Mouse (Mus musculus) CH12.LX (cell line): ENCODE measurements around the gene Srd5a3. TPM values are rescaled to one million over a fixed set of nuclear protein-coding genes. Genes with fewer than 3 reads are reported as not detected.

ENCODE experiments used
- DNase-seq: peaks from one replicate; pipeline ENCODE4 v3.0.0-alpha.2; 2013; ENCODE audit errors: extremely low read depth
- H3K27ac ChIP-seq: 2 replicates; pipeline ENCODE4 v1.5.1; 2012; ENCODE audit warnings: low read depth, mild to moderate bottlenecking, control low read depth, moderate library complexity; ENCODE audit not compliant: insufficient read depth
- H3K27me3 ChIP-seq: replicated peaks from 2 replicates; pipeline ENCODE3; 2012; ENCODE audit warnings: inconsistent platforms
- H3K36me3 ChIP-seq, 2 experiments: replicated peaks in 1 of 2; 2 replicates each; pipeline versions ENCODE3 to v1.6.1; 2012; ENCODE audit warnings: inconsistent platforms in 1 of 2, low read length in 1 of 2, mild to moderate bottlenecking in 1 of 2, mixed read lengths in 1 of 2, moderate library complexity in 1 of 2; ENCODE audit not compliant: control insufficient read depth in 1 of 2, insufficient read depth in 1 of 2
- H3K4me1 ChIP-seq, 2 experiments: 2 replicates each; pipeline ENCODE4 v1.6.1; 2012; ENCODE audit warnings: inconsistent platforms in 1 of 2, moderate library complexity in 1 of 2; ENCODE audit not compliant: insufficient read depth in 2 of 2, control insufficient read depth in 1 of 2
- H3K4me2 ChIP-seq: 2 replicates; pipeline ENCODE4 v1.6.1; 2012; ENCODE audit warnings: low read depth, mild to moderate bottlenecking, control low read depth; ENCODE audit not compliant: poor library complexity, insufficient read depth, severe bottlenecking
- H3K4me3 ChIP-seq, 3 experiments: fragments of 150-350 bp in 1 of 3; sonication (generic) in 1 of 3; replicated peaks in 1 of 3; 2 replicates each; pipeline versions ENCODE3 to v1.5.1; 2011 to 2012; ENCODE audit warnings: low read depth in 2 of 3, low read length in 2 of 3, mild to moderate bottlenecking in 2 of 3, moderate library complexity in 2 of 3, control low read depth in 1 of 3, improper control_type of control experiment in 1 of 3, inconsistent platforms in 1 of 3, mixed read lengths in 1 of 3; ENCODE audit not compliant: poor library complexity in 1 of 3
- H3K79me2 ChIP-seq: replicated peaks from 2 replicates; pipeline ENCODE4 v1.6.1; 2012; ENCODE audit warnings: mild to moderate bottlenecking, moderate library complexity; ENCODE audit not compliant: control insufficient read depth, poor library complexity, insufficient read depth, severe bottlenecking; ENCODE audit errors: extremely low read depth
- H3K9ac ChIP-seq: 2 replicates; pipeline ENCODE4 v1.6.1; 2012; ENCODE audit warnings: low read depth, mild to moderate bottlenecking, control low read depth, moderate library complexity; ENCODE audit not compliant: insufficient read depth
- H3K9me3 ChIP-seq: replicated peaks from 2 replicates; pipeline ENCODE3; 2012; ENCODE audit warnings: low read length, inconsistent platforms, mixed read lengths
- CHD2 ChIP-seq: IDR thresholded peaks from 2 replicates; pipeline ENCODE4 v1.6.1; 2011; ENCODE audit warnings: low read length, improper control_type of control experiment
- CTCF ChIP-seq, 2 experiments: IDR thresholded peaks in 1 of 2; conservative IDR thresholded peaks in 1 of 2; 2 replicates each; pipeline ENCODE4 v1.5.1; 2011 to 2012; ENCODE audit warnings: low read depth in 2 of 2, low read length in 2 of 2, improper control_type of control experiment in 1 of 2, inconsistent platforms in 1 of 2, mild to moderate bottlenecking in 1 of 2, moderate library complexity in 1 of 2
- GABPA ChIP-seq: IDR thresholded peaks from 2 replicates; pipeline ENCODE4 v1.6.1; 2012; ENCODE audit warnings: low read depth, low read length, improper control_type of control experiment, inconsistent platforms; ENCODE audit not compliant: insufficient replicate concordance
- HCFC1 ChIP-seq: IDR thresholded peaks from 2 replicates; pipeline ENCODE4 v1.6.1; 2012; ENCODE audit warnings: low read depth, mild to moderate bottlenecking, inconsistent platforms, low read length, improper control_type of control experiment
- MAFK ChIP-seq: IDR thresholded peaks from 2 replicates; pipeline ENCODE4 v1.6.1; 2011; ENCODE audit warnings: low read length, improper control_type of control experiment; ENCODE audit not compliant: insufficient replicate concordance
- MXI1 ChIP-seq: IDR thresholded peaks from 2 replicates; pipeline ENCODE4 v1.6.1; 2011; ENCODE audit warnings: mild to moderate bottlenecking, low read depth, low read length, improper control_type of control experiment
- MYC ChIP-seq: IDR thresholded peaks from 2 replicates; pipeline ENCODE4 v1.6.1; 2011; ENCODE audit warnings: low read depth, mild to moderate bottlenecking, improper control_type of control experiment, low read length
- POLR2AphosphoS2 ChIP-seq: IDR thresholded peaks from 2 replicates; pipeline ENCODE4 v1.6.1; 2011; ENCODE audit warnings: low read depth, low read length, improper control_type of control experiment
- SIN3A ChIP-seq: IDR thresholded peaks from 2 replicates; pipeline ENCODE4 v1.6.1; 2012; ENCODE audit warnings: low read length, improper control_type of control experiment, inconsistent platforms
- TBP ChIP-seq: conservative IDR thresholded peaks from 2 replicates; pipeline ENCODE4 v1.6.1; 2011; ENCODE audit warnings: low read depth, low read length, improper control_type of control experiment
- TCF12 ChIP-seq: IDR thresholded peaks from 2 replicates; pipeline ENCODE4 v1.6.1; 2014; ENCODE audit warnings: low read depth, mild to moderate bottlenecking, inconsistent platforms, low read length, improper control_type of control experiment
- dilution Hi-C: fragments of 300-500 bp; cut with MboI; formaldehyde crosslinking; loops from 2 replicates; pipeline ENCODE4 v1.14.3; 2020; ENCODE audit warnings: low sequenced_read_pairs; ENCODE audit not compliant: extremely low pct_unique_long_range_greater_than_20kb, extremely low pct_ligation_motif_present
- in situ Hi-C: fragments of 300-500 bp; cut with MboI; formaldehyde crosslinking; loops from 3 replicates; pipeline ENCODE4 v1.14.3; 2019; ENCODE audit warnings: low sequenced_read_pairs, low pct_ligation_motif_present, low pct_unique_long_range_greater_than_20kb, mixed read lengths
- polyA plus RNA-seq: library from polyadenylated mRNA; unstranded; fragments of >175 nt; gene quantifications from 2 replicates; pipeline ENCODE4 v1.2.1, GENCODE M21; 2012; ENCODE audit warnings: low read depth; ENCODE audit not compliant: insufficient read length
- total RNA-seq, 2 experiments: library from RNA; depleted of rRNA; stranded (reverse); fragments of 300-350 nt in 1 of 2; fragments of >200 nt in 1 of 2; gene quantifications; 2 replicates each; pipeline ENCODE4 v1.2.3; 2012 to 2014

Srd5a3 gene
- total and polyA plus RNA-seq, 3 experiments = 10.4 to 19.9 (median 18.8) TPM

DNA sequence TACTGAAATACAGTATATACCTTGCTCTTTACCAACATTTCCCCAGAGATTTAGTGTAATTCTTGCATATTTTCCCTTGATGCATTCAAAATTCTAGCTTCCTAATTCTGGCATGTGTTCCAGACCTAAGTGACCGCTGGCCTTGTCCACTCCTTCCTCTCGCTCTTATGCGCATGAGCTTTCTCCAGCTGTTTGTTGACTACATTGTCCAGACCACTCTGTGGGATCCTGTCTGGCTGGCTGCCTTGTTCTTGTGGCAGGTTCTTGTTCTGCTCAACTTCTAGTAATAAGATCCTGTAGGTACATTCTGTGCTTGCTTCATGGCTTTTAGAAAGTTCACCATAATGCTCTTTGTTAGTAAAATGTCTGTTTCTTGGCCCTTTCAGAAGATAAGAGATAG lies 63.1 kb downstream of the Srd5a3 start:
- no peak overlapping the region for H3K4me3 ChIP-seq
- H3K9ac ChIP-seq = no peak overlapping the region
- in situ Hi-C loops (no loop called here), dilution Hi-C loops (no loop called here)
- TF ChIP-seq MAFK (no peak), POLR2AphosphoS2 (no peak), HCFC1 (no peak), TCF12 (no peak), CHD2 (no peak), TBP (no peak), MYC (no peak), CTCF (conservative IDR thresholded peaks at IDR 0.05 in 1 of 2, IDR thresholded peaks at IDR 0.05 in 1 of 2; ENCODE audit: low read depth in 2 of 2, low read length in 2 of 2) (no peak), MXI1 (no peak), SIN3A (no peak), GABPA (no peak)
- H3K79me2 ChIP-seq = no peaks in the 10 kb centered on the region
- DNase-seq = no peak
- H3K4me1 ChIP-seq = no peaks in the 10 kb centered on the region
- H3K9me3 ChIP-seq = no peaks in the 10 kb centered on the region
- peaks cover 50 to 81% of the 10 kb centered on the region in 2 experiments for H3K36me3 ChIP-seq
- H3K4me2 ChIP-seq = no peak overlapping the region
- no peaks in the 10 kb centered on the region for H3K27me3 ChIP-seq
- no peak overlapping the region for H3K27ac ChIP-seq

Other genes starting within 250 kb of the Srd5a3 start
- not detected in 2 replicates for gene Kdr, start 161.8 kb upstream of the Srd5a3 start, total RNA-seq (2012; rRNA removed)
- gene Kdr, start 161.8 kb upstream of the Srd5a3 start, total RNA-seq (2014; rRNA removed) = not detected in 2 replicates
- not detected in 2 replicates for gene Kdr, start 161.8 kb upstream of the Srd5a3 start, polyA plus RNA-seq
- 64.2 and 70.8 TPM in 2 replicates for gene Tmem165, start 43.6 kb downstream of the Srd5a3 start, total RNA-seq (2012; rRNA removed)
- 144 and 161 TPM in 2 replicates for gene Tmem165, start 43.6 kb downstream of the Srd5a3 start, total RNA-seq (2014; rRNA removed)
- gene Tmem165, start 43.6 kb downstream of the Srd5a3 start, polyA plus RNA-seq = 96.0 and 96.2 TPM in 2 replicates
- 3.2 and 3.4 TPM in 2 replicates for gene Clock, start 164.5 kb downstream of the Srd5a3 start, total RNA-seq (2012; rRNA removed)
- 4.5 and 5.6 TPM in 2 replicates for gene Clock, start 164.5 kb downstream of the Srd5a3 start, total RNA-seq (2014; rRNA removed)
- gene Clock, start 164.5 kb downstream of the Srd5a3 start, polyA plus RNA-seq = 6.0 and 8.0 TPM in 2 replicates
- gene Pdcl2, start 190.9 kb downstream of the Srd5a3 start, total RNA-seq (2012; rRNA removed) = not detected in 2 replicates
- gene Pdcl2, start 190.9 kb downstream of the Srd5a3 start, total RNA-seq (2014; rRNA removed) = not detected in 2 replicates
- gene Pdcl2, start 190.9 kb downstream of the Srd5a3 start, polyA plus RNA-seq = not detected in 2 replicates
- gene Nmu, start 223.5 kb downstream of the Srd5a3 start, total RNA-seq (2012; rRNA removed) = not detected in 2 replicates
- gene Nmu, start 223.5 kb downstream of the Srd5a3 start, total RNA-seq (2014; rRNA removed) = not detected in 2 replicates
- not detected in 2 replicates for gene Nmu, start 223.5 kb downstream of the Srd5a3 start, polyA plus RNA-seq